Mouse (Mus musculus): ENCODE data around the gene Cox7b.
"Not testable (repeated sequence)": the region's sequence is repeated elsewhere in the genome, so short reads cannot be mapped to it uniquely, and the experiment has no call there.

Gene Cox7b

DNA sequence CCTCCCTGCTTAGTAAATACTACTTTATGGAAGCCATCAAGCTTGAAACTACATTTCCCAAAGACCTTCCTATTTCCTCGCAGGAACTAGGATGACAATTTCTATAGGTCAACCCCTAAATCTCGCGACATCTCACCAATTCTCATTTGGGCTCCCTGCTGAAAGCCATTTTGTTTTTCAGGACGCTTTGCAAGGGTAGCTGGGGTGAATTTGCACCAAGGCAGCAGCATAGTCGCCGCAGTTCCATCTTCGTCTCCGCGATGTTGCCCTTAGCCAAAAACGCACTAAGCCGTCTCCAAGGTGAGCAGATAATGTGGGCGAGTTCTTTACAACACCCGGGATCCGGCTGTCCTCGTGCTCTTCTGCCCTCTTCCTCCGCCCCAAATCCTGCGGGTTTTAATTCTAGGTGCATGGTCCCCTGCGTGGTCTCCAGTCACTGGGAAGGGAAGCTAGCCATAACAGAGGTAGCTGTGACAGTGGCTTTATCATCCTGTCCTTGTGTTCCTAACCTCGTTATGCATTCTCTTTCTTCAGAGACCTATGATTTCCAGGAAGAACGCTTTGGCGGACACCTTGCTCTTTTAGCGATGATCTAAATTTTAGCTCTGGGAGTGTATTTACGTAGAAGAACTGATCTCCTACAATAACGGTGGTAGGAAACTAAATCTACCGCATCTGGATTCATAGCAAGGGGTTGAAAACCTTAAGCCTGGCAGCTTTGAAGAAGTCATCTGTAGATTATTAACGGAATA is at the start of gene Cox7b:
Gene Cox7b, plus strand, starts transcription at position 130 of the 752 bp plus-strand sequence.
- peak; percentile 72 for DNase-seq

GRCm38 (mm10) chrX:106001605-106002004 is 13.9 kb upstream of the Cox7b start:
- no peak for DNase-seq

- no peak for DNase-seq
Measured at GRCm38 (mm10) chrX:106010762-106011161, 4.7 kb upstream of the Cox7b start.

GRCm38 (mm10) chrX:106011465-106012159 is 3.9 kb upstream of the Cox7b start, which contains the start of gene Magt1:
Gene Magt1 (minus strand): TSS chrX:106011906.
- DNase-seq: peak; percentile 86

GRCm38 (mm10) chrX:106012559-106012958 is 2.9 kb upstream of the Cox7b start:
- DNase-seq: no peak

- peak; percentile 60 for DNase-seq
Measured at GRCm38 (mm10) chrX:106013217-106013616, 2.3 kb upstream of the Cox7b start.

DNA sequence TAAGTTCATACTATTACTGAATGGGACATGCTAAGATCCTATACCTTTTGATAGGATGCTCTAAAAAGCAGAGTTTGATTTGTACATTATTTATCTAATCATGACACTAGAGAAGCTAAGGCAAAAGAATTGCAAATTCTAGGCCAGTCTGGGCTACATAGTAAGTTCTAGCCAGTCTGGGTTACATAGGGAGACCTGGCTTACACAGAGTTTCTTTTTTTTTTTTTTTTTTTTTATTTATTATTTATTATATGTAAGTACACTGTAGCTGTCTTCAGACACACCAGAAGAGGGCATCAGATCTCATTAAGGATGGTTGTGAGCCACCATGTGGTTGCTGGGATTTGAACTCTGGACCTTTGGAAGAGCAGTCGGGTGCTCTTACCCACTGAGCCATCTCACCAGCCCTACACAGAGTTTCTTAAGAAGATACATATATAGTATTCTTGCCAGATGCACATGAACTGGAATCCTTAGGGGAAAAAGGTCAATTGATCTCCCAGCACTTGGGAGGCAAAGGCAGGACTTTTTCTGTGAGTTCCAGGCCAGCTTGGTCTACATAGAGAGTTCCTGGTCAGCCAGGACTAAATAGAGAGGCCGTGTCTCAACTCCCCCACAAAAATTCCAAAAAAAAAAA is 641 bp upstream of the Cox7b start:
- DNase-seq: not testable (repeated sequence)

- no peak for DNase-seq
Measured at GRCm38 (mm10) chrX:106017102-106017501, 1.6 kb downstream of the Cox7b start.

DNA sequence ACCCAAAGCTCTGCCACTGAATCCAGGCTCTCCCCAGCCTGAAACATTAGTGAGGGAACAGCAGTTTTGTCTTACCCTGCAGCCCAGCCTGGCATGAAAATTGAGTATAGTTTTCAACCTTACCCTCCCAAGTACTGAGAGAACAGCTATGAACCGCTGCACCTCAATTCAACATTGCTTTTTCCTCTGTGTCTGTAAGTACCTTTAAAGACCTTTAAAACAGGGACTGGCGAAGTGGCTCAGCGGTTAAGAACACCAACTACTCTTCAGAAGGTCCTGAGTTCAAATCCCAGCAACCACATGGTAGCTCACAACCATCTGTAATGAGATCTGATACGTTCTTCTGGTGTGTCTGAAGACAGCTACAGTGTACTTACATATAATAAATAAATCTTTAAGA is 2.0 kb downstream of the Cox7b start:
- no peak for DNase-seq

DNA sequence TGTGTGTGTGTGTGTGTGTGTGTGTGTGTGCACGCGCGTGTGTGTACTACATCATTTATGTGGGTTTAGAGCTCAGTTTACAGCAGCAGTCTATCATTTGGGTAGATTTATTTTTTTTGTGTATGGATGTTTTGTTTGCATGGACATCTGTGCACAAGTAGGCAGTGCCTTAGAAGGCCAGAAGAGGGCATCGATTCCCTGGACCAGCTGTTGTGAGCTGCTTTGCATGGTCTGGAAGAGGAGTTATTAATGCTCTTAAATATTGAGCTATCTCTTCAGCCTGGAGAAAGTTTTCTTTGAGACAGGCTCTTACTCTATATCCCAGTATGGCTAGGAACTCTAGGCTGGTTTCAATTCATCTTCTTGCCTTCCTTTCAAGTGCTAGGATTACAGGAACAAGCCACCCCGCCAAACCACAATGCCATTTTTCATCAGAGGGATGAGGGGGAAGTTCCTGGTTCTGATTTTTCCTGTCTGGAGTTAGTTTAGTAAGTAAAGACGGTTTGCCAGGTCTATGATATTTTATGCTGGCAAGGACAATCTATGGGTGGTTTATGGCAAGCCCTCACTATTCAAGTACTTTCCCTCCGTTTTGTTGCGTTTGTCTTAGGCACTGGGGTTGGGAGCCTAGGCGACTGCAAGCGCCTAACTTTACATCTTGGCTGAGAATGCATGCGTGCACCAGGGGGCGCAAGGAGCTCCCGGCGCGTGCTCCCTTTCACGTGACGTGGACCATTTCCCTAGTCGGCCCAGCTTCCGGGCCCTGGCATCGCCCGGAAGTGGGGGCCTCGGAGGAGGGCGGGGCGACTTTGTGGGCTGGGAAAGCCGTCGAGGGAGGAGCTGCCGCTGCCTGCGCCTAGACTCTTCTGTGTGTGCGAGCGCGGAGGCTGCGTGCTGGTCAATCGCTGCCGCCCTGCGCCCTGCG is 11.2 kb downstream of the Cox7b start, which contains the start of gene Atp7a:
Gene Atp7a, plus strand, starts transcription at position 859 of the 925 bp plus-strand sequence.
- peak; percentile 89 for DNase-seq

DNA sequence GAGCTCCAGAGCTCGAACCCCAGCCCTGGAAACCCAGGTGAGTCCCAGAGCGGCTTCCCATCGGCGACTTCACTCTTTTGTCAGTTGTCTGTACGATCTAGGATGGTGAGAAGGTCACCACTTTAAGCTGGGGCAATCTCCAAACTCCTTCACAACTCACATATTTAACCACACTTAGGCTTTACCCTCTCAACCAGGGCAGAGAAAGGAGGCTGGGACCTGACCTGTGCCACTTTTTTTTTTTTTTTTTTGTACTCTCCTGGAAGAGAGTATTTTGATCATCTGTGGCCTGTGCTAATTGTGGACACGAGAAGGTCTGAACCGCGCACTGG is 11.8 kb downstream of the Cox7b start:
- DNase-seq: no peak

- no peak for DNase-seq
Measured at GRCm38 (mm10) chrX:106030176-106030575, 14.7 kb downstream of the Cox7b start.

- DNase-seq: no peak
Measured at GRCm38 (mm10) chrX:106031124-106031523, 15.6 kb downstream of the Cox7b start.

- no peak for DNase-seq
Measured at GRCm38 (mm10) chrX:106035727-106036126, 20.2 kb downstream of the Cox7b start.

DNA sequence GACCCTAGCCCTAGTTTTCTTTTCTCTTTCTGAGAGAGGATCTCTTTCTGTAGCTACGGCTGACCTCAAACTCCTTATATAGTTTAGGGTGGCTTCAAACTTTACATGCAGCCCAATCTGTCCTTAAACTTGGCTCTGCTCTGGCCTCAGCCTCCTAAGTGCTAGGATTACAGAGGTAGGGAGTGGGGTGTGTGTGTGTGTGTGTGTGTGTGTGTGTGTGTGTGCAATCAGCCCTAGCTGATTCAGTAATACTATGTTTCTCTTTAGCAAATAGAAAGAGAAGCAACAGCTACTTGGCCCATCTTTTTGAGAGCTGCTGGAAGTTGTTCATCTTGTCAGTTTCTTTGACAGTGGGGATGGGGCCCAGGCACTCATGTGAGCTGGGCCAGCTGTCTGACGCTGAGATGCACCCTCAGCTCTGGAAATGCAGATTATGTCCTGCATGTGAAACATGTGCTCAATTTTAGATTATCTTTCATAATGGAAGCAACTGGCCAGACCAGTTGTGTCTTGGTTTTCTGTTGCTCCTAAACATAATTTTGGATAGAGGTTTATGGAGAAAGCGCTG is 21.8 kb downstream of the Cox7b start:
- DNase-seq: no peak

GRCm38 (mm10) chrX:106043863-106044617 is 28.5 kb downstream of the Cox7b start:
- DNase-seq: no peak

DNA sequence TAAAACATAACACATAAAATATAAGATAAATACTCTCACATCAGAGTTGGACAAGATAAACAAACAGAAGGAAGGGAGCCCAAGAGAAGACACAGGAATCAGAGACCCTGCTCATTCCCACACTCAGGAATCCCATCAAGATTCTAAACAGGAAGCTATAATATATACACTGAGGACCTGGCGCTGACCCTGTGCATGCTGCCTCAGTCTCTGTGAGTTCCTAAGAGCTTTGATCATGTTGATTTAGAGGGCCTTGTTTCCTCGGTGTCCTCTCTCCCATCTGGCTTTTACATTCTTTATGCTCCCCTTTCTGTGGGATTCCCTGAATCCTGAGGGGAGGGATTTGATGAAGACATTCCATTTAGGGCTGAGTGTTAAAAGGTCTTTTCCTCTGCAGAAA is 30.0 kb downstream of the Cox7b start:
- no peak for DNase-seq

GRCm38 (mm10) chrX:106045928-106046327 is 30.4 kb downstream of the Cox7b start:
- DNase-seq: no peak

- DNase-seq: no peak
Measured at GRCm38 (mm10) chrX:106048191-106048590, 32.7 kb downstream of the Cox7b start.
